In genomic region chr10:93167311-93167710, GRCm38 (mm10) we compare ENCODE assay signal across 15 mouse cellular contexts. TPM values are rescaled to one million over a fixed set of nuclear protein-coding genes. Genes with fewer than 3 reads are reported as not detected.
A peak's percentile ranks its signal among the peaks of the same experiment; 100 is the strongest.
DNase-seq lines count a peak whose midpoint lies in the region; ATAC-seq and TF ChIP-seq lines count a peak whose summit lies in the region.
"Had no signal": no experiment of that assay in that cellular context is flagged by ENCODE, and none has a peak within 500 bp of the region (broad histone marks: within the 10 kb centered on the region; RNA-seq: fewer than 3 reads in every experiment).

No protein-coding gene starts in this region.

- no peak for TF ChIP-seq POLR2A in heart, adult 2 months (IDR thresholded peaks at IDR 0.05; ENCODE audit: insufficient read depth, low read depth, low read length)
- TF ChIP-seq POLR2A in bone marrow macrophage, adult 2 months (IDR thresholded peaks at IDR 0.05; ENCODE audit: borderline replicate concordance, low read depth, low read length) = no peak
- no peak for TF ChIP-seq POLR2A in olfactory bulb, adult 2 months (IDR thresholded peaks at IDR 0.05; ENCODE audit: insufficient read depth, low read depth, low read length)

- ATAC-seq in heart, embryonic 12.5 days (ENCODE audit: insufficient number of reproducible peaks, low FRiP score) = no peak
- no peak for ATAC-seq in stomach, embryonic 16.5 days (ENCODE audit: insufficient read depth, low FRiP score)
- no peak for ATAC-seq in stomach, postnatal 0 days (ENCODE audit: low FRiP score, low TSS enrichment)
- ATAC-seq in forebrain, embryonic 15.5 days (replicated peaks) = no peak
- ATAC-seq: forebrain, embryonic 13.5 days; intestine, embryonic 16.5 days had no signal

- no peaks in the 10 kb centered on the region for H3K9me3 ChIP-seq in heart, embryonic 12.5 days (replicated peaks)
- no peaks in the 10 kb centered on the region for H3K9me3 ChIP-seq in stomach, embryonic 16.5 days (replicated peaks; ENCODE audit: control insufficient read depth, low read length)
- H3K9me3 ChIP-seq in stomach, postnatal 0 days (ENCODE audit: control insufficient read depth, low read length) = no peaks in the 10 kb centered on the region
- no peaks in the 10 kb centered on the region for H3K9me3 ChIP-seq in forebrain, embryonic 15.5 days
- H3K9me3 ChIP-seq: forebrain, embryonic 13.5 days; lung, embryonic 15.5 days; midbrain, embryonic 12.5 days had no signal

- intact Hi-C loops in heart, adult 2 months (cut with DNase I) = loop anchor here (5.0 kb wide), 1 partner anchor 45 kb away; no protein-coding TSS in a partner anchor

- peaks cover 17% of the 10 kb centered on the region for H3K4me1 ChIP-seq in heart, adult 2 months (ENCODE audit: control insufficient read depth, insufficient read depth, low read length)
- peaks cover 48% of the 10 kb centered on the region for H3K4me1 ChIP-seq in heart, embryonic 12.5 days (replicated peaks)
- H3K4me1 ChIP-seq in stomach, embryonic 16.5 days (ENCODE audit: control insufficient read depth, insufficient read depth, low read length) = peaks cover 26% of the 10 kb centered on the region
- H3K4me1 ChIP-seq in stomach, postnatal 0 days (replicated peaks; ENCODE audit: control insufficient read depth, insufficient read depth) = peaks cover 3% of the 10 kb centered on the region
- peaks cover 39% of the 10 kb centered on the region for H3K4me1 ChIP-seq in bone marrow macrophage, adult 2 months (ENCODE audit: control insufficient read depth, insufficient read depth, low read length)
- H3K4me1 ChIP-seq in olfactory bulb, adult 2 months (ENCODE audit: control insufficient read depth, insufficient read depth, low read length) = peaks cover 8% of the 10 kb centered on the region
- peaks cover 54% of the 10 kb centered on the region for H3K4me1 ChIP-seq in forebrain, embryonic 15.5 days

- no peaks in the 10 kb centered on the region for H3K27me3 ChIP-seq in heart, adult 2 months (ENCODE audit: control insufficient read depth, insufficient read depth, low read length)
- H3K27me3 ChIP-seq in heart, embryonic 12.5 days (replicated peaks) = no peaks in the 10 kb centered on the region
- H3K27me3 ChIP-seq in stomach, embryonic 16.5 days (ENCODE audit: control insufficient read depth, insufficient read depth, low read length) = no peaks in the 10 kb centered on the region
- no peaks in the 10 kb centered on the region for H3K27me3 ChIP-seq in stomach, postnatal 0 days (ENCODE audit: control insufficient read depth, insufficient read depth, low read length)
- no peaks in the 10 kb centered on the region for H3K27me3 ChIP-seq in forebrain, embryonic 15.5 days
- H3K27me3 ChIP-seq: forebrain, embryonic 13.5 days; lung, embryonic 15.5 days; midbrain, embryonic 12.5 days had no signal

- H3K79me2 ChIP-seq in heart, adult 2 months (replicated peaks; ENCODE audit: control insufficient read depth, insufficient read depth, low read length) = peaks cover 6% of the 10 kb centered on the region

- 41% methylated on average over 6 of the region's 6 CpGs for WGBS in heart, adult 2 months
- WGBS in heart, embryonic 12.5 days = 75% methylated on average over 6 of the region's 6 CpGs
- WGBS in stomach, embryonic 16.5 days = 68% methylated on average over 6 of the region's 6 CpGs
- WGBS in stomach, postnatal 0 days = 66% methylated on average over 6 of the region's 6 CpGs
- WGBS in olfactory bulb, adult 2 months = 48% methylated on average over 6 of the region's 6 CpGs
- 66% methylated on average over 6 of the region's 6 CpGs for WGBS in forebrain, embryonic 15.5 days

- H3K4me2 ChIP-seq in heart, embryonic 12.5 days = no peak overlapping the region
- peak overlapping the region; percentile 15; the same call in 1 of the 2 replicates for H3K4me2 ChIP-seq in stomach, embryonic 16.5 days (ENCODE audit: low read depth, low read length)
- no peak overlapping the region for H3K4me2 ChIP-seq in stomach, postnatal 0 days (replicated peaks; ENCODE audit: low read depth)
- no peak overlapping the region for H3K4me2 ChIP-seq in forebrain, embryonic 15.5 days (replicated peaks)
- H3K4me2 ChIP-seq: lung, embryonic 15.5 days had no signal

- TF ChIP-seq CTCF in heart, adult 2 months (IDR thresholded peaks at IDR 0.05) = no peak
- no peak for TF ChIP-seq CTCF in stomach, postnatal 0 days (IDR thresholded peaks at IDR 0.05; ENCODE audit: low read depth)
- TF ChIP-seq CTCF in bone marrow macrophage, adult 2 months (IDR thresholded peaks at IDR 0.05; ENCODE audit: low read depth, low read length) = no peak
- TF ChIP-seq CTCF in olfactory bulb, adult 2 months (IDR thresholded peaks at IDR 0.05; ENCODE audit: insufficient read depth, low read depth, low read length) = no peak

- peaks cover 24% of the 10 kb centered on the region for H3K36me3 ChIP-seq in heart, adult 2 months (ENCODE audit: control insufficient read depth, insufficient read depth, low read length)
- peaks cover 2% of the 10 kb centered on the region; the same call in 1 of the 2 replicates for H3K36me3 ChIP-seq in heart, embryonic 12.5 days
- no peaks in the 10 kb centered on the region for H3K36me3 ChIP-seq in stomach, embryonic 16.5 days (ENCODE audit: control insufficient read depth, insufficient read depth, low read length)
- H3K36me3 ChIP-seq in stomach, postnatal 0 days (ENCODE audit: control insufficient read depth, insufficient read depth, low read length) = no peaks in the 10 kb centered on the region
- H3K36me3 ChIP-seq in forebrain, embryonic 15.5 days = no peaks in the 10 kb centered on the region
- H3K36me3 ChIP-seq: lung, embryonic 15.5 days; midbrain, embryonic 12.5 days had no signal

- H3K9ac ChIP-seq in heart, adult 2 months (ENCODE audit: low read depth, low read length) = peak overlapping the region; percentile 19; the same call in 1 of the 2 replicates
- H3K9ac ChIP-seq in heart, embryonic 12.5 days = no peak overlapping the region
- no peak overlapping the region for H3K9ac ChIP-seq in stomach, embryonic 16.5 days (ENCODE audit: low read length)
- no peak overlapping the region for H3K9ac ChIP-seq in stomach, postnatal 0 days (ENCODE audit: low read length)
- no peak overlapping the region for H3K9ac ChIP-seq in forebrain, embryonic 15.5 days (replicated peaks)
- H3K9ac ChIP-seq: lung, embryonic 15.5 days; midbrain, embryonic 12.5 days had no signal

- no peak overlapping the region for H3K4me3 ChIP-seq in heart, adult 2 months
- no peak overlapping the region for H3K4me3 ChIP-seq in heart, embryonic 12.5 days
- H3K4me3 ChIP-seq in stomach, embryonic 16.5 days (replicated peaks; ENCODE audit: low read length) = no peak overlapping the region
- no peak overlapping the region for H3K4me3 ChIP-seq in stomach, postnatal 0 days (ENCODE audit: low read depth, low read length)
- H3K4me3 ChIP-seq in bone marrow macrophage, adult 2 months (ENCODE audit: insufficient read depth, low read length) = peak overlapping the region; percentile 58
- peak overlapping the region; percentile 10; the same call in 1 of the 2 replicates for H3K4me3 ChIP-seq in olfactory bulb, adult 2 months (ENCODE audit: insufficient read depth, low read depth, low read length)
- H3K4me3 ChIP-seq in forebrain, embryonic 15.5 days = no peak overlapping the region
- H3K4me3 ChIP-seq: forebrain, embryonic 13.5 days; lung, embryonic 15.5 days had no signal

- H3K27ac ChIP-seq in heart, adult 2 months = peak overlapping the region; percentile 38; the same call in 1 of the 2 replicates
- H3K27ac ChIP-seq in heart, embryonic 12.5 days (ENCODE audit: poor library complexity, severe bottlenecking) = no peak overlapping the region
- no peak overlapping the region for H3K27ac ChIP-seq in stomach, embryonic 16.5 days (ENCODE audit: low read length)
- no peak overlapping the region for H3K27ac ChIP-seq in stomach, postnatal 0 days (replicated peaks)
- H3K27ac ChIP-seq in bone marrow macrophage, adult 2 months (ENCODE audit: insufficient read depth, low read depth, low read length) = peak overlapping the region; percentile 31; the same call in 1 of the 2 replicates
- no peak overlapping the region for H3K27ac ChIP-seq in olfactory bulb, adult 2 months (ENCODE audit: insufficient read depth, low read depth, low read length)
- H3K27ac ChIP-seq in forebrain, embryonic 15.5 days (replicated peaks) = no peak overlapping the region
- H3K27ac ChIP-seq: forebrain, embryonic 13.5 days had no signal

- DNase-seq in heart, adult 2 months = no peak
- DNase-seq in stomach, postnatal 0 days (ENCODE audit: low spot score) = no peak
- no peak for DNase-seq in cerebellum, postnatal 14 days
- DNase-seq: cerebellum, postnatal 10 days; gastrocnemius, postnatal 10 days; heart, postnatal 14 days had no signal

- TF ChIP-seq EP300 in heart, adult 2 months (IDR thresholded peaks at IDR 0.05; ENCODE audit: insufficient read depth, low read depth, low read length) = no peak
- no peak for TF ChIP-seq EP300 in stomach, postnatal 0 days (optimal IDR thresholded peaks at IDR 0.05)

RNA-seq across cellular contexts. Expression of gene Cdk17, which starts 6.6 kb away (rescaled TPM):
- total RNA-seq in heart, adult 2 months (2021) = 10 to 100 TPM; 14.3 to 18.8 TPM
- 16.6 and 22.5 TPM in 2 replicates for polyA plus RNA-seq in heart, adult 2 months (2012; rRNA removed)
- polyA plus RNA-seq in heart, embryonic 12.5 days (2016; fragmentation: Nextera tagmentation; extraction: Ambion mirVana) = 25.2 and 27.1 TPM in 2 replicates
- 13.0 and 14.2 TPM in 2 replicates for polyA plus RNA-seq in stomach, embryonic 16.5 days (2015; fragmentation: Nextera tagmentation; extraction: Ambion mirVana)
- polyA plus RNA-seq in stomach, postnatal 0 days (2015; fragmentation: Nextera tagmentation; extraction: Ambion mirVana) = 8.2 and 8.6 TPM in 2 replicates
- 25.8 and 27.3 TPM in 2 replicates for polyA plus RNA-seq in bone marrow macrophage, adult 2 months (2012; ENCODE audit: insufficient read depth, insufficient read length, missing spikeins)
- 158 TPM in 1 of 2 replicates, not detected in the other for polyA plus RNA-seq in olfactory bulb, adult 2 months (2012; ENCODE audit: insufficient read depth, insufficient read length, low replicate concordance, missing spikeins)
- 50.2 and 57.3 TPM in 2 replicates for polyA plus RNA-seq in forebrain, embryonic 15.5 days (2015; fragmentation: Nextera tagmentation; extraction: Ambion mirVana)

Comparison
In these comparisons a context has a peak if more than half of its experiments do, and no peak if none do; other contexts are left out.
1. H3K27ac ChIP-seq: peak in heart, adult 2 months (single experiment) and bone marrow macrophage, adult 2 months (single experiment); none in heart, embryonic 12.5 days (single experiment), stomach, embryonic 16.5 days (single experiment), stomach, postnatal 0 days (single experiment), olfactory bulb, adult 2 months (single experiment) and forebrain, embryonic 15.5 days (single experiment).
2. H3K4me3 ChIP-seq: peak in bone marrow macrophage, adult 2 months (single experiment) and olfactory bulb, adult 2 months (single experiment); none in heart, adult 2 months (single experiment), heart, embryonic 12.5 days (single experiment), stomach, embryonic 16.5 days (single experiment), stomach, postnatal 0 days (single experiment) and forebrain, embryonic 15.5 days (single experiment).